Mouse (Mus musculus) adrenal gland, postnatal 14 days (tissue): ENCODE results near the gene Olfr44. TPM values are rescaled to one million over a fixed set of nuclear protein-coding genes. Genes with fewer than 3 reads are reported as not detected.

Experiments
- DNase-seq: peaks from one replicate; pipeline ENCODE4 v3.0.0; 2021; ENCODE audit warnings: mixed read lengths
- long read RNA-seq, 2 experiments: library from polyadenylated mRNA; stranded (forward); transcript quantifications; one replicate each; pipeline ENCODE4 v2.0.0; 2021
- total RNA-seq: library from RNA; stranded (reverse); gene quantifications from 2 replicates; pipeline ENCODE4 v1.2.3, GENCODE M21; 2021

Olfr44 gene
- not detected in 2 replicates for total RNA-seq
- long read RNA-seq, experiment 1: 0 reads
- long read RNA-seq, experiment 2: 0 reads

GRCm38 (mm10) chr9:39493895-39494294 lies at the start of gene Olfr44:
Gene Olfr44 (minus strand): TSS chr9:39493995.
- DNase-seq: no peak

GRCm38 (mm10) chr9:39523616-39524285 lies 30.0 kb upstream of the Olfr44 start:
- no peak for DNase-seq

DNA sequence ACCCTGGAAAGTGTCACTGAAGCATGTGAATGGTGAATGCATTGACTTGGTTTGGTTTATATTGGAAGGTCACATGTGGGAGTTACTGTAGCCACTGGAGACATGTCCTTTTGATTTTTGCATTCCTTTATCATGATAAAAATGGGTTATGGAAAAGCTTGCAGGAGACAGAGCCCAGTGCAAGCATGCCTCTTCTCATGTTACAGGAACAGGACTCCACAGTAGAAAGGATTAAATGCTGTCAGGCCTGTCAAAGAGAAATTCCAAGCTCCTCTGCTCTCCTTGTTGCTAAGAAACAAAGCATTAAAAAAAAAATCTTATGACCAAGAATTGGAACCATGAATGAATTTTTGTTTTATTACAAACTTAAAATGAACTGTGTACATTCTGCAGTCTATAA lies 24.8 kb upstream of the Olfr44 start:
- DNase-seq: no peak

- no peak for DNase-seq
These were observed 21.7 kb upstream of the Olfr44 start, which contains the start of gene Olfr957 for GRCm38 (mm10) chr9:39515531-39515930. Gene Olfr957 (minus strand): TSS chr9:39515809.

DNA sequence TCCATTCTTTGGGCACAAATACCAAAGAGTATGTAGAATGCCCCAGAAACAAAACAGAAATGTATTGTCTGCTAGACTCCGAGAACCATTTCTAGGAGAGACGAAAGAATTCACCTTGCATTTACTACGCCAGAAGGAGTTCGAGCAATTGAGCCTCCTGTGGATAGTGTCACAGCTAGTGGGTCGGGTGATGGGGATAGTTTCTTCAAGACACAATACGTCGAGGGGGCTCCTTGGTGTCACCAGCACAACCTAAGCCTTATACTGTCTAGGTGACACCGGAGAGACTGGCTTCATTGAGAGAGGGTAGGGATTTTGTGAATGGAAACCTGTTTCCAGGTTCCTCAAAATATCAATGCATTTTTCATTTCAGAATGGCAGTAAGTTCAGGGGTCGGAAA lies 15.6 kb upstream of the Olfr44 start:
- DNase-seq: no peak

DNA sequence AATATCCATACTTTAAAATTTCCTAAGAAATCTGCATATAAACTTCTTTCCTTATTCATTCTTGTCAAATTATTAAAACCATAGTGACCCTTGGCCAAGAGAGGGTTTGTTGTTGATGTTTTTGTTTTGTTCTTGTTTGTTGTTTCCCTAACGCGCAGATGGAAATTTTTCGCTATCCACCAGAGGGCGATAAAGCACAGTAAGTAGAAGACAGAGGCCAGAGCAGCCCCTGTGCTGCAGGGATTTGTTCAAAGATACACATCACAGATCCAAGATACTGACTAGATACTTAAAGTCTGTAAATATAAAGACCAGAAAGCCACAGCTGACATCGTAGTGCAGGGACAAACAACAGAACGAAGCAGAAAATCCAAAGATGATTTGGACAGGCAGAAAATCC lies 15.2 kb upstream of the Olfr44 start:
- peak; percentile 56 for DNase-seq

GRCm38 (mm10) chr9:39471844-39472243 lies 22.0 kb downstream of the Olfr44 start, which contains the start of gene Olfr955:
Gene Olfr955 (minus strand): TSS chr9:39471944.
- DNase-seq: no peak

- no peak for DNase-seq
These were observed 37.4 kb downstream of the Olfr44 start, which contains the start of gene Olfr954 for GRCm38 (mm10) chr9:39456401-39456800. Gene Olfr954 (plus strand): TSS chr9:39456701.

Other genes with a start within 250 kb of the Olfr44 start
- not detected in 2 replicates for gene Olfr1537, start 244.0 kb downstream of the Olfr44 start, total RNA-seq
- gene Olfr945, start 217.2 kb downstream of the Olfr44 start, total RNA-seq: not detected in 2 replicates
- not detected in 2 replicates for gene Olfr948, start 167.9 kb downstream of the Olfr44 start, total RNA-seq
- not detected in 2 replicates for gene Olfr951, start 106.6 kb downstream of the Olfr44 start, total RNA-seq
- not detected in 2 replicates for gene Olfr952, start 66.8 kb downstream of the Olfr44 start, total RNA-seq
- not detected in 2 replicates for gene Olfr954, start 37.3 kb downstream of the Olfr44 start, total RNA-seq
- gene Olfr955, start 22.1 kb downstream of the Olfr44 start, total RNA-seq: not detected in 2 replicates
- gene Olfr957, start 21.8 kb upstream of the Olfr44 start, total RNA-seq: not detected in 2 replicates
- not detected in 2 replicates for gene Olfr958, start 60.1 kb upstream of the Olfr44 start, total RNA-seq
- not detected in 2 replicates for gene Olfr959, start 81.6 kb upstream of the Olfr44 start, total RNA-seq
- 11.9 and 14.9 TPM in 2 replicates for gene AW551984, start 110.4 kb upstream of the Olfr44 start, total RNA-seq
- not detected in 2 replicates for gene Olfr148, start 116.7 kb upstream of the Olfr44 start, total RNA-seq
- gene Olfr960, start 127.4 kb upstream of the Olfr44 start, total RNA-seq: not detected in 2 replicates
- gene Olfr961, start 151.1 kb upstream of the Olfr44 start, total RNA-seq: not detected in 2 replicates
- gene Olfr963, start 173.2 kb upstream of the Olfr44 start, total RNA-seq: not detected in 2 replicates
- gene Olfr149, start 213.1 kb upstream of the Olfr44 start, total RNA-seq: not detected in 2 replicates
- not detected in 2 replicates for gene Olfr965, start 217.4 kb upstream of the Olfr44 start, total RNA-seq
- not detected in 2 replicates for gene Olfr150, start 237.0 kb upstream of the Olfr44 start, total RNA-seq